ENCODE assay signal across 14 mouse cellular contexts in genomic region chr19:34612243-34613001, GRCm38 (mm10). TPM values are rescaled to one million over a fixed set of nuclear protein-coding genes. Genes with fewer than 3 reads are reported as not detected.
DNase-seq lines count a peak whose midpoint lies in the region; ATAC-seq lines count a peak whose summit lies in the region.
"Not testable (repeated sequence)": the region's sequence is repeated elsewhere in the genome, so short reads cannot be mapped to it uniquely, and the experiment has no call there.
"Had no signal": no experiment of that assay in that cellular context is flagged by ENCODE, and none has a peak within 500 bp of the region (broad histone marks: within the 10 kb centered on the region; RNA-seq: fewer than 3 reads in every experiment).

No protein-coding gene starts in this region.

- not testable (repeated sequence) for H3K4me3 ChIP-seq in liver, embryonic 16.5 days (ENCODE audit: low read depth, low read length)

- H3K27ac ChIP-seq in liver, embryonic 16.5 days (ENCODE audit: low read length): not testable (repeated sequence)

- not testable (repeated sequence) for H3K4me1 ChIP-seq in liver, embryonic 16.5 days (ENCODE audit: control insufficient read depth, low read depth, low read length)

- DNase-seq in CD4-positive, CD25-positive, alpha-beta regulatory T cell, adult 2 months (ENCODE audit: low read depth, low spot score): peak; percentile 36
- peak; percentile 35 for DNase-seq in induced T-regulatory cell, adult 2 months (ENCODE audit: low read depth)

- not testable (repeated sequence) for H3K4me2 ChIP-seq in liver, embryonic 16.5 days (ENCODE audit: low read depth, low read length)

- H3K36me3 ChIP-seq in liver, embryonic 16.5 days (ENCODE audit: control insufficient read depth, insufficient read depth): not testable (repeated sequence)

- WGBS in liver, embryonic 16.5 days (ENCODE audit: insufficient replicate concordance): 51% methylated on average over 4 of the region's 11 CpGs

- not testable (repeated sequence) for H3K9ac ChIP-seq in liver, embryonic 16.5 days (ENCODE audit: low read depth, low read length)

- peak; percentile 63 for ATAC-seq in activated CD4-positive, CD25-positive, alpha-beta regulatory T cell, adult 4 months
- ATAC-seq in liver, embryonic 16.5 days (ENCODE audit: low read depth): peak; percentile 39; the same call in 1 of the 2 replicates
- ATAC-seq in megakaryocyte-erythroid progenitor cell, adult 5-6 weeks (replicated peaks; ENCODE audit: low FRiP score, low TSS enrichment, poor library complexity, severe bottlenecking): 0 out of 2 replicates have a peak, but pooled peaks have one; percentile 18

- H3K27me3 ChIP-seq in liver, embryonic 16.5 days (ENCODE audit: control insufficient read depth, insufficient read depth, low read depth, low read length): not testable (repeated sequence)

- H3K9me3 ChIP-seq in liver, embryonic 16.5 days (replicated peaks; ENCODE audit: control insufficient read depth, low read length): not testable (repeated sequence)

RNA-seq across cellular contexts. Expression of gene Ifit3b, which starts 4.7 kb away (rescaled TPM):
- polyA plus RNA-seq in activated CD4-positive, CD25-positive, alpha-beta regulatory T cell, adult 4 months (2017; shearing (Covaris generic)): 10 to 100 TPM in 1 of 2 experiments, 1 to 10 TPM in 1; 6.8 to 10.8 TPM
- 0.28 and 0.41 TPM in 2 replicates for polyA plus RNA-seq in liver, embryonic 16.5 days (2015; fragmentation: Nextera tagmentation; extraction: Ambion mirVana)
- total RNA-seq in megakaryocyte-erythroid progenitor cell, adult 5-6 weeks (2014; fragmentation: Nextera tagmentation): not detected in 2 replicates
- total RNA-seq in megakaryocyte-erythroid progenitor cell, adult 5-6 weeks (2017): not detected in 2 replicates
- total RNA-seq: CH12.LX; common myeloid progenitor, adult 5-6 weeks; G1E had no signal
- polyA plus RNA-seq: embryonic facial prominence, embryonic 11.5 days; embryonic facial prominence, embryonic 13.5 days; erythroblast, embryonic 14.5 days; forebrain, embryonic 10.5 days; forebrain, embryonic 14.5 days; G1E had no signal

RNA-seq across cellular contexts. Expression of gene Ifit1bl1, which starts 10.7 kb away (rescaled TPM):
- polyA plus RNA-seq in activated CD4-positive, CD25-positive, alpha-beta regulatory T cell, adult 4 months (2017; shearing (Covaris generic)): 10 to 100 TPM; 76.0 to 92.6 TPM
- 0.09 and 0.16 TPM in 2 replicates for polyA plus RNA-seq in liver, embryonic 16.5 days (2015; fragmentation: Nextera tagmentation; extraction: Ambion mirVana)
- total RNA-seq in megakaryocyte-erythroid progenitor cell, adult 5-6 weeks (2014; fragmentation: Nextera tagmentation): not detected in 2 replicates
- total RNA-seq in megakaryocyte-erythroid progenitor cell, adult 5-6 weeks (2017): 0.46 TPM in 1 of 2 replicates, not detected in the other
- total RNA-seq: common myeloid progenitor, adult 5-6 weeks had no signal
- polyA plus RNA-seq: embryonic facial prominence, embryonic 11.5 days; G1E had no signal

RNA-seq across cellular contexts. Expression of gene Ifit1bl2, which starts 28.1 kb away (rescaled TPM):
- under 1 TPM; 0.57 to 0.73 TPM for polyA plus RNA-seq in activated CD4-positive, CD25-positive, alpha-beta regulatory T cell, adult 4 months (2017; shearing (Covaris generic))
- 0.09 and 0.30 TPM in 2 replicates for polyA plus RNA-seq in liver, embryonic 16.5 days (2015; fragmentation: Nextera tagmentation; extraction: Ambion mirVana)
- not detected in 2 replicates for total RNA-seq in megakaryocyte-erythroid progenitor cell, adult 5-6 weeks (2014; fragmentation: Nextera tagmentation)
- total RNA-seq in megakaryocyte-erythroid progenitor cell, adult 5-6 weeks (2017): not detected in 2 replicates
- total RNA-seq: common myeloid progenitor, adult 5-6 weeks had no signal
- polyA plus RNA-seq: erythroblast, embryonic 14.5 days; forebrain, embryonic 10.5 days; forebrain, embryonic 12.5 days; G1E had no signal

RNA-seq across cellular contexts. Expression of gene Ifit1, which starts 28.2 kb away (rescaled TPM):
- polyA plus RNA-seq in activated CD4-positive, CD25-positive, alpha-beta regulatory T cell, adult 4 months (2017; shearing (Covaris generic)): 10 to 100 TPM; 46.7 to 71.6 TPM
- polyA plus RNA-seq in liver, embryonic 16.5 days (2015; fragmentation: Nextera tagmentation; extraction: Ambion mirVana): 0.77 and 0.81 TPM in 2 replicates
- total RNA-seq in megakaryocyte-erythroid progenitor cell, adult 5-6 weeks (2014; fragmentation: Nextera tagmentation): 0.69 TPM in 1 of 2 replicates, not detected in the other
- total RNA-seq in megakaryocyte-erythroid progenitor cell, adult 5-6 weeks (2017): 1.8 and 2.9 TPM in 2 replicates
- polyA plus RNA-seq: erythroblast, embryonic 14.5 days; forebrain, embryonic 10.5 days; G1E had no signal

RNA-seq across cellular contexts. Expression of gene Ifit3, which starts 29.1 kb away (rescaled TPM):
- 10 to 100 TPM; 42.8 to 58.3 TPM for polyA plus RNA-seq in activated CD4-positive, CD25-positive, alpha-beta regulatory T cell, adult 4 months (2017; shearing (Covaris generic))
- 1.1 and 1.9 TPM in 2 replicates for polyA plus RNA-seq in liver, embryonic 16.5 days (2015; fragmentation: Nextera tagmentation; extraction: Ambion mirVana)
- not detected in 2 replicates for total RNA-seq in megakaryocyte-erythroid progenitor cell, adult 5-6 weeks (2014; fragmentation: Nextera tagmentation)
- total RNA-seq in megakaryocyte-erythroid progenitor cell, adult 5-6 weeks (2017): 0.69 and 1.2 TPM in 2 replicates
- polyA plus RNA-seq: erythroblast, embryonic 14.5 days; G1E had no signal

Comparison
In these comparisons a context has a peak if more than half of its experiments do, and no peak if none do; other contexts are left out.
1. RNA of gene Ifit1bl1, which starts 10.7 kb away (polyA plus RNA-seq): 76.0 to 92.6 TPM in activated CD4-positive, CD25-positive, alpha-beta regulatory T cell, adult 4 months; 0.09 to 0.16 TPM in liver, embryonic 16.5 days; every median in the first group is over 10 times any median in the second.
2. Peak in every context shown above with its lines, with median percentiles within 50 percentile points of each other: ATAC-seq.